Mouse (Mus musculus) macrophage (primary cell): ENCODE results near the gene Cdk5rap3. TPM values are rescaled to one million over a fixed set of nuclear protein-coding genes. Genes with fewer than 3 reads are reported as not detected.

Experiments
- H3K27ac ChIP-seq: fragments of 350-480 bp; formaldehyde crosslinking; 2 replicates; pipeline ENCODE4 v1.9.0; 2021
- H3K36me3 ChIP-seq: fragments of 350-480 bp; formaldehyde crosslinking; 2 replicates; pipeline ENCODE4 v1.9.0; 2021; ENCODE audit errors: inconsistent target
- H3K4me3 ChIP-seq: fragments of 350-480 bp; formaldehyde crosslinking; 2 replicates; pipeline ENCODE4 v1.9.0; 2021; ENCODE audit errors: inconsistent target
- H3K79me2 ChIP-seq: fragments of 350-480 bp; formaldehyde crosslinking; 2 replicates; pipeline ENCODE4 v1.9.0; 2021; ENCODE audit errors: inconsistent target
- WGBS: methylation state at CpG from one replicate; pipeline ENCODE4 v1.1.7; 2026; ENCODE audit warnings: inconsistent platforms; ENCODE audit not compliant: missing documents; 5-methylcytosine and 5-hydroxymethylcytosine counted together
- polyA plus RNA-seq: library from polyadenylated mRNA; stranded (reverse); fragments of 250-400 nt; gene quantifications from 3 replicates; pipeline ENCODE4 v1.2.4, GENCODE M21; 2018; ENCODE audit warnings: inconsistent platforms

The Cdk5rap3 gene
- polyA plus RNA-seq, 1 experiment from 2014 or later: 17.0 TPM

DNA sequence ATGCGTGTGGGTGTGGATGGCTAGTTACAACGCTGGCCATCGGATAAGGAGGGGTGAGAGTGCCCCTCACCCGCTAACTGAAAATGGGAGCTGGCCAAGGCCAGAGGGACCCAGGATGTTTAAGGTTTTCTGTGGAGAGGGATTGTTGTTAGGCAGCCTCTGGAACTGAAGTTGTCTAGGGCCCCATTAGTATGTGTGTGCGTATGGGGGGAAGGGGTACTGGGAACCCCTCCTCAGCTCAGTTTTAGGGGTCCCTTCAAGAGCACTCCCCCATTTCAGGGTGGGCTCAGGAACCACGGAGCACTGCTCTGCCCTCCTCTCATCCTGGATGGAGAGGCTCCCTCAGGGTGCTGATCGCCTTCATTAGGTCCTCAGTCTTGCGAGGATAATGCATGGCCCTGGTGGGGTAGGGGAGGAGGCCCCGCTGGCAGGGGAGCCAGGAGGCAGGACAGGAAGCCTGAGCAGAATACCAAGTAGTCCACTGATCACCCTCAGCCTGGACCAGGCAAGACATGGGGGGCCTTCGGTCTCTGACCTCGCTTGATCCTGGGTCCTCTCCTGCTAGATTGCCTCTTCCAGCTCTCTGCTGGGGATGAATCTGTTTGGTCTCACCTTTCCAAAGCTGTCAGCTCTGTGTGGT is 23.0 kb downstream of the Cdk5rap3 start:
- 93% methylated on average over 11 of the region's 11 CpGs for WGBS
- Histone ChIP-seq H3K79me2 (no peaks in the 10 kb centered on the region), H3K36me3 (no peaks in the 10 kb centered on the region), H3K27ac (no peak overlapping the region), H3K4me3 (no peak overlapping the region)

DNA sequence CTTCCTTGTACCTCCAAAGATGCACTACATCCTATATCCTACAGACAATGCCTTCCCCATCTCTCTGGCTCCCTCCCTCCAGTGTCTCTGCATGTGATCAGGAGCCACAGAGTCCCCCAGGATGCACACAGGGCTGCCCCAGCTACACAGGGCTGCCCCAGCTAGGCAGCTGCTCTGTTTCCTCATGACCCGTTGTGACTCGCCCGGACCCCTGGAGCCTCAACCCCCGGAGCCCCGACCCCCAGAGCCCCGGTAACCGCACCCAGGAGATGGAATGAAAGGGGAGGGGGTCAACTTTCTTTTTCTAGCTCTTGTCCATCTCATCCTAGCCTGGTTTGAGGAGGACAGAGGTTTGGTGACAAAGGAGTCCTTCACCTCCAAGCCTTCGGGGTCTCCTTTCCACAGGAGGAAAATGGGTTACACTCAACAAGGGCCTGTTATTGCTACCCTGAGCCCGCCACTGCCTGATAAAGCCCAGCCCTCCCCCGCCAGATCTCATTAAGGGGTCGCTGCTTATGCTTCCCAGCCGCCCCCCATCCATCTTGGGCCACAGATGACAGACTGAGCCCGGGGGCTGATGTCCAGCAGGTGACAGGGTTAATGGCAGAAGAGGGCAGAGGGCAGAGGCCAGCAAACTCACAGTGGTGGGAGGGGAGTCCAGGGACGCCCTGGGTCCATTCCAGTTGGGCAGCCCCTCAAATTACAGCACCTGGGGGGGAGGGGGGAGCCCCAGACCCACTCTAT is 24.3 kb downstream of the Cdk5rap3 start:
- 95% methylated on average over 14 of the region's 14 CpGs for WGBS
- Histone ChIP-seq H3K27ac (no peak overlapping the region), H3K79me2 (no peaks in the 10 kb centered on the region), H3K4me3 (no peak overlapping the region), H3K36me3 (no peaks in the 10 kb centered on the region)

DNA sequence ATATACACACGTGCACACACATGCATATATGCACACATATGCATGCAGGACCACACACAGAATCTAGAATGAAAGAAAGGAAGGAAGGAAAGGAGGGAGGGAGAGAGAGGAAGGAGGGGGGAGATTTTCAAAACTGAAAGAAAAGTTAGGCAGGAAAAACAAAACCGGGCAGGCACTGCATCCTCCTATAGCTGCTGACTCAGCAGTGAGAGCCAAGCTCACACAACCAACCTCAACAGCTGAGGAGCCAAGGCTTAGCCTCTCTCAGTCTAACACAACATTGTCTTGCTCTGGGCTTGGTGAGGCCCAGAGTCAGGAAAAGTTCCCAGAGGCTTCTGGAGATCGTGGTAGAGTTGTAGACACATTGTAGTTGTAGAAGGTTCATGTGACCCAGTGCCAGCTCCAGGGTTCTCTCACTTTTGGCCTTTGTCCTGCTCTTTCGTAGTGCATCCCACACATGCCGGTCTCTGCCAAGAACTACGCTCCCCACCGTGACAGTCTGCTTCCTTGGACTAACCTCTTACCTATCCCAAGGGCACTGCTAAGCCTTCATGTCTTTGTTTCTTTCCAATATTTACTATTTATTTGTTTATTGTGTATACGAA is 29.3 kb downstream of the Cdk5rap3 start:
- H3K4me3 ChIP-seq: no peak overlapping the region
- no peaks in the 10 kb centered on the region for H3K79me2 ChIP-seq
- H3K27ac ChIP-seq: no peak overlapping the region
- no peaks in the 10 kb centered on the region for H3K36me3 ChIP-seq
- 62% methylated on average over 8 of the region's 8 CpGs for WGBS

DNA sequence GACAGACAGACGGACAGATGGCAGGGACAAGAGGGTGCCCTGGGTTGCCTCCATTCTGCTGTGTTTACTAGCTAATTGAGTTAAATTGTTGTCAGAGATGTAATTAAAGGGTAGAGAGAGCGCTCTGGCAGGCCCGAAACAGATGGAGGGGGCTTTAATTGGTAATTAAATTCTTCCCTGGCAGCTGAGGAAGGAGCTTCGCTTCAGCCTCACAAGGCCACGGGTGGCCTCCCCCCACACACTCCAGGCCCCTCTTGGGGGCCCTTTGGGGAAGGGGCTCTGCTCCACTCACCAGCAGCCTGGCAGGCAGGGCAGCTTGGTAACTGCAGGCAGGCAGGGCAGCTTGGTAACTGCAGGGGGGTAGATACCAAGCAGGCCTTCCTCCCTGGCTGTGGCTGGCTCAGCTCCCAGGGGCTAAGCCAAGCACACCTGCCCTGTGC is 30.4 kb downstream of the Cdk5rap3 start:
- Histone ChIP-seq H3K79me2 (no peaks in the 10 kb centered on the region), H3K4me3 (no peak overlapping the region), H3K36me3 (no peaks in the 10 kb centered on the region), H3K27ac (no peak overlapping the region)
- 87% methylated on average over 5 of the region's 5 CpGs for WGBS

DNA sequence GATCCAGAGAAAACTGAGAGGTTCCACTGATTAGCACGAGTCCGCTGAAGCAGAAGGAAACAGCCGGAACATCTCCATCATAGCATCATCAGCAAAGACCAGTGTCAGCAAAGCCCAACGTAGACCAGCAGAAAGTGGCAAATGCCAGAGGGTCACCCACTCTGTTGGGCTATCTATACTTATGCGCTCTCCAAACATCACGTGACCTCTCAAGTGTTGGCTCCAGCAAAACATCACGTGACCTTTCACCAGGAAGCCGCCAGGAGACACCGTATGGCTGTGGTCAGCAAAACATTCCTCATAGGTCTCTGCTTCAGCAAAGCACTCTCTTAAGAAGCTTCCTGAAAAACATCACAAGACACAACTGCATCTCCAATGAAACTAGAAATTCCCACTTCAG is 36.0 kb downstream of the Cdk5rap3 start:
- H3K36me3 ChIP-seq: no peaks in the 10 kb centered on the region
- no peak overlapping the region for H3K4me3 ChIP-seq
- WGBS: 84% methylated on average over 9 of the region's 9 CpGs
- no peaks in the 10 kb centered on the region for H3K79me2 ChIP-seq
- H3K27ac ChIP-seq: no peak overlapping the region

DNA sequence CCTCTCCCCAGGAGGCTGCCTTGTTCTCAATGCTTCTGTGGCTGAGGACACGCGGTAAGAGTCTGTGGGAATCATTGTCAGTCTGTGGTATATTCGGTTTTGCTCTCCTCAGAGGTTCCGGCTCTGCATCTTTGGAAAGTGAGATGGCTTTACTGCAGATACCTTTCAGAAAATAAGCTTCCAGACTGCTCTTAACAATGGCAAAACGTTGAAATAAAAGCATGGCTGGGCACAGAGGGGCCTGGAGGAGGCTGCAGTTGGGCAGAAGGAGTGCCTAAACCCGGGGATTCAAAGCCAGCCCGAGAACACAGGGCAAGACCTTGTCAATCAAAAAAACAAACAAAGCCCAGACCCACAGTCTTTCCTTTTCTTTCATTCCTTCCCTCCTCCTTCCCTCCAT is 36.9 kb downstream of the Cdk5rap3 start:
- H3K79me2 ChIP-seq: no peaks in the 10 kb centered on the region
- WGBS: 31% methylated on average over 7 of the region's 7 CpGs
- no peak overlapping the region for H3K27ac ChIP-seq
- no peaks in the 10 kb centered on the region for H3K36me3 ChIP-seq
- no peak overlapping the region for H3K4me3 ChIP-seq

DNA sequence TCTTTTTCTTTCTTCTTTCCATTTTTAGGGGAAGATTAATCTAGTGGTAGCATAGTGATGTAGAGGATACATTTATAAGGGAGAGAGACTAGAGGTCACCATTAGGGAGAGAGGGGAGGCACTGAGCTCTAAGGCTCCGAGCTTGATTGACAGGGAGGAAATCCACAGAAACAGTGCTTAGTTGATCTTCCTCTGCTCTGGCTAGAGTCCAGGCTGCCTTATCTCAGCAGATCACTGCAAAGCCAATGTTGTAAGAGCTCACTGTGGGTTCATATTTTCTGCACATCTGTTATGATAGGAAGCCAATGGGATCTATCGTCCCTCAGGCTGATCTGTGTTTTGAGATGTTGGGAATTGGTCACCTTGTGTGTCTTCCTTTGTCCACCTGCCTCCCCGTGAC is 37.6 kb downstream of the Cdk5rap3 start:
- H3K4me3 ChIP-seq: no peak overlapping the region
- no peaks in the 10 kb centered on the region for H3K36me3 ChIP-seq
- WGBS: 9% methylated on average over 3 of the region's 3 CpGs

DNA sequence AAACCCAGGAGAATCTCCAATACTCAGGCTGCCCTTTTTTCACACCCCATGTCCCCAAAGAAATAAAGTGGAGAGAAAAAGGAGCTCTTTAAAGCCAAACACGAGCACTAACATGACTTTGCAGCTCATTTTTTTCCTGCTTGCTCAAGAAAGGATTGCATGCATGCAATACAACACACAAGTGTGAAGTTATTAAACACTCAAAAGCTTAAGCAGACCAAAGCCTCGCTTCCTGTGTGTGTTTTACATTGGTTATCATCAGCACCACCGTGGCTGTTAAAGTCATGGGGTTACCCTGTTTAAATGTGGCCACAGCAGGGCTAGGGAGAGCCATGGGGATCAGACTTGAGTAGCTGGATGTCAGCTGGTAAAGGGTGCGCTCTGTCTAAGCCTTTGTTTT is 39.2 kb downstream of the Cdk5rap3 start:
- Histone ChIP-seq H3K79me2 (no peaks in the 10 kb centered on the region), H3K36me3 (no peaks in the 10 kb centered on the region), H3K4me3 (no peak overlapping the region), H3K27ac (no peak overlapping the region)
- 50% methylated on average over 4 of the region's 4 CpGs for WGBS

More for the DNA sequence above, 37.6 kb downstream of the Cdk5rap3 start:
- Histone ChIP-seq H3K79me2 (no peaks in the 10 kb centered on the region), H3K27ac (no peak overlapping the region)

DNA sequence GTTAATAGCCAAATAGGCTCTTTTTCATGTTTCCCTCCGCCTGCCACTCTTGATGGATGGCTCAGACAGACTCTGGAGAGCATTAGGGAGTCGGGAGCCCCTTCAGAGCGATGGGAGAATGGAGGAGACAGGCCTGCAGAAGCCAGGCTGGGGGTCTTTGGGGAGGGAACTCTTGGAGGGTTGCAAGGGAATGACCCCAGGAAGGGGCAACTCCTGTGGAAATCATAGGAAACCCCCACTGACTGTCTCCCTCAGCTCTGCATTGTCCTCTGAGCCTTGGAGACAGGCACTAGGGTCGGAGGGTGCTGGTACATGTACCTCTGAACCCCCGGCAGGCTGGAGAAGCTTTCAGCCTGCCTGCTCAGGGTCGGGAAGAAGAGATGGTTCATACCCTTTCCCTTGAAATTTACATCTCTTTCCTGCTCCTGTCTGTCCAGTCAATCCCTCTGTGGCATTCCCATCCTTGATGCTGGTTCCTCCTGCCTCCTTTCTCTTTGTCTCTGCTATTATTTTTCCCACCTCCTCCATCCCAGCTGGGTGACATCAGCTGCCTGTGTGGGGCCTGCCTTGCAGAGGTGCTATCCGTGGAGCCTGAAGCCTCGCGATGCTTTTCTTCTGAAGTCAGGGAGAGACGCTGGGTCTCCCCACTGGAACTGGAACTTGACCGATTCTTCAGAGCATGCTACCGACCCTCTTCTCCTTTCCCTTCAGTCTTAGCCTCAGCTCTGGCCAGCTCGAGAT is 39.8 kb downstream of the Cdk5rap3 start:
- WGBS: 68% methylated on average over 13 of the region's 13 CpGs

DNA sequence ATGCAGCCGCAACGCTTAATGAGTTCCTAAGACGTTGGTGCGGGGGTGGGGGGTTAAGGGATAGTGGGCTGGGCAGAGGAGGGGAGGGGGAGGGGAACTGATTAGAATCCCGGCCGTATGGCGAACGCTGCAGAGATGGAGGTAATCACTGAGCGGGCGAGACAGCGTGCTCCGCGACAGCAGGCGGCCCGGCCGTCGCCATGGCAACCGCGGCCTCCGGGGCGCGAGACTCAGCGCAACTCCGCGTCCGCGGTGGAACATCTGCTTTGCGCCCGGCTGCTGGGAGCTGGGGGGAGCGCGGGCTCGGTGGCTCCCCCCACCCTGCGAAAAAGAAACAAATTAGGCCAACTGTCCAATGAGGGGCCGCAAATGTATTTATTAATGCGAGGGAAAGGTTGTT is 40.6 kb downstream of the Cdk5rap3 start:
- Histone ChIP-seq H3K79me2 (no peaks in the 10 kb centered on the region), H3K27ac (no peak overlapping the region), H3K36me3 (no peaks in the 10 kb centered on the region), H3K4me3 (no peak overlapping the region)
- 3% methylated on average over 34 of the region's 35 CpGs for WGBS

More for the DNA sequence above, 39.8 kb downstream of the Cdk5rap3 start:
- Histone ChIP-seq H3K36me3 (no peaks in the 10 kb centered on the region), H3K27ac (no peak overlapping the region), H3K79me2 (no peaks in the 10 kb centered on the region), H3K4me3 (no peak overlapping the region)

DNA sequence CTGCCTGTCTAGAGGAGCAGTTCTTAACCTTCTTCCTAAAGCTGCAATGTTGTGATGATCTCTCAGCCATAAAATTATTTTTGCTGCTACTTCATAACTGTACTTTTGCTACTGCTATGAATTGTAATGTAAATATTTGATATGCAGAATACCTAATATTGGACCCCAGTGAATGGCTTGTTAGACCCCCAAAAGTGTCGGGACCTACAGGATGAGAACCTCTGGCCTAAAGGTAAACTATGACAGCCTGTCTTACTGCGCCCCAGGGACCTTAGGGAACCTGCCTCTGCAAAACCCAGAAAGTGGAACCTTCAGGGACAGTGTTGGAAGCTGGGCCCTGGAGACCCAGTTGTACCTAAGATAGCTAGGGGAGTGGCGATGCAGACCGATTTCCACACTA is 41.0 kb downstream of the Cdk5rap3 start:
- no peaks in the 10 kb centered on the region for H3K79me2 ChIP-seq
- H3K27ac ChIP-seq: no peak overlapping the region
- no peaks in the 10 kb centered on the region for H3K36me3 ChIP-seq
- no peak overlapping the region for H3K4me3 ChIP-seq
- WGBS: 41% methylated on average over 4 of the region's 4 CpGs

DNA sequence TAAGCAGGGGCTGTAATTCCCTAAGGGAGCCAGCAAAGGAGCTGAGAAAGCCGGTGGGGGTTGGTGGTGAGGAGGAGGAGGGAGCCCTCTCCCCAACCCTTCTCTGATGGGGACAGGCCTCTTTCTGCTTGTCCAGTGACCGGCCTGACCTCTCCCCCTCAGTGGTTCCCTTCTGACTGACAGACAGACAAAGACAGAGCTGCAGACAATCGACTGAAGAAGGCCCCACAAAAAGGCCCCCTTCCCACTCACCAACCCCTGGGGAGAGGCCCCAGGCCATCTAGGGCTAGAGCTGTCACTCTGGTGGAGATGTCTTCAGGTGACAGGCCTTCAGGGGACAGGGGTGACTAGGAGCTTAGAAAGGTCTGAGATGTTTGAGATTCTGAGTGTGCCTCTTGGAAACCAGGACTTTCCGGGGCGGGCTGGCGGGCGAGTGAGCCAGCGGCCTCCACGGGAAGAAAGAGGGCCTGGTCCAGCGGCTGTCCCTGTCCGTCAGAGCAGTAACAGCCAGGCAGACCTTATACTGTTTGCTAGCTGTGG is 42.6 kb downstream of the Cdk5rap3 start:
- Histone ChIP-seq H3K79me2 (no peaks in the 10 kb centered on the region), H3K4me3 (no peak overlapping the region), H3K36me3 (no peaks in the 10 kb centered on the region), H3K27ac (no peak overlapping the region)
- WGBS: 73% methylated on average over 11 of the region's 11 CpGs

DNA sequence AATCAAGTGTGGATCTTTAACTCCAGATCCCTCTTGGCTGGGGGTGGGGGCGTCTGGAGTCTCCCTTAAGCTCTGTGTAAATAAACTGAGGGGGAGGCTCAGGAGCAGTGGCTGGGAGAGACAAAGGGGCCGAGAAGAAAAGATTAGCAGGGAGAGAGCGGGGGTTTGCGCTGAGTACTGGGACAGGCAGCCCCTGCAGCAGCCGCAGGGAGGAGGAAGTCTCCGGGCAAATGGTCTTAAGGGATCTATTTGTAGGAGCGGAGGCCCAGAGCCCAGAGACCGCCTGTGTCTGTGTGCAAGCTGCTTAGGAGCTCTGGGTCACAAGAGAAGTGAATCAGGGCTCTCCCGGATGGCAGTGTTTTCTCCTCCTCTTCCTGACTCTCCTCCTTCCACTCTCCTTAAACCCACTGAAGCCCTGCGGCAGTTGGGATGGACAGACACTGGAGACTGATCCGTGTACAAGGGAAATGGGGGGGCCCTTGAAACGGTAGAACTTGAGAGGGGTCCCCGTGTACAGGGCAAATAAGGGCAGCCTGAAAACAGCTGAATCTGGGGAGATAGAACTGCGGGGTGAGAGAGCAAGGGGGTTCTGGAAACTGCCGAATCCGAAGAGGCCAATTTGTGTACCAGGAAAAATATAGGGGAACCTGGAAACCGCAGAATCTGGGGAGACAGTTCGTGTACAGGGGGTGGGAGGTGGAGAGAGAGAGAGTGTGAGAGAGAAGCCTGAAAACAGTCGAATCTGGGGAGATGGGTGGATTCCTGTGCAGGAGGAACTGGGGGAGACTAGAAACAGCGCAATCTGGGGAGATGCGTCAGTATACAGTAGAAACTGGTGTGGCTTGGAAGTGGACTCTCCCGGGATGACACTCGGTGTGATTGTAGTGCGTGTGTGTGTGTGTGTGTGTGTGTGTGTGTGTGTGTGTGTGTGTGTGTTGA is 43.6 kb downstream of the Cdk5rap3 start:
- Histone ChIP-seq H3K4me3 (no peak overlapping the region), H3K27ac (no peak overlapping the region), H3K36me3 (no peaks in the 10 kb centered on the region), H3K79me2 (no peaks in the 10 kb centered on the region)
- WGBS: 17% methylated on average over 24 of the region's 24 CpGs

DNA sequence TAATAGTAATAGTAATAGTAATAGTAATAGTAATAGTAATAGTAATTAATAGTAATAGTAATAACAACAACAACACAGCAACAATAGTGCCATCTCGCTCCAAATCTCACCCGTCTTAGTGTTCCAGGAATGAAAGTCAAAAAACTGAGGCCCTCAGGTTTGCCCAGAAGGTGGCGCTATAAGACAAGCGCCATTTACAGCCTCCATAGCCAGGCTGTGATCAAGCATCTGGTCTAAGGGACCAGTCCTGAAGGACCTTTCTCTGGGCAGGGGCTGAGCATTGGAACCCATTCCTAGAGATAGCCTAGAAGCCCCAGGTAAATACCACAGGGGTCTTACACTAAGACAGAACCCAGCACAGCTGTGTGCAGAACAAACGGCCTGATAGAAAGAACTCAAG is 49.1 kb downstream of the Cdk5rap3 start:
- 19% methylated on average over 5 of the region's 5 CpGs for WGBS
- no peak overlapping the region for H3K4me3 ChIP-seq

More for the DNA sequence above, 49.1 kb downstream of the Cdk5rap3 start:
- Histone ChIP-seq H3K27ac (no peak overlapping the region), H3K79me2 (no peaks in the 10 kb centered on the region), H3K36me3 (no peaks in the 10 kb centered on the region)
